Mouse (Mus musculus): Measurements from ENCODE around the gene Acss1.

Gene Acss1

GRCm38 (mm10) chr2:150638370-150638733 lies 29.9 kb downstream of the Acss1 start:
- DNase-seq (ENCODE audit: low spot score) = no peak

- DNase-seq (ENCODE audit: low spot score) = no peak
These were observed 30.5 kb downstream of the Acss1 start for GRCm38 (mm10) chr2:150637702-150638369.

GRCm38 (mm10) chr2:150635877-150636446 lies 32.3 kb downstream of the Acss1 start:
- DNase-seq (ENCODE audit: low spot score) = no peak

- DNase-seq (ENCODE audit: low spot score) = no peak
These were observed 39.0 kb downstream of the Acss1 start for GRCm38 (mm10) chr2:150629255-150629654.

GRCm38 (mm10) chr2:150627140-150627539 lies 41.2 kb downstream of the Acss1 start:
- DNase-seq (ENCODE audit: low spot score) = no peak

- no peak for DNase-seq (ENCODE audit: low spot score)
These were observed 43.4 kb downstream of the Acss1 start for GRCm38 (mm10) chr2:150624926-150625325.

GRCm38 (mm10) chr2:150623957-150624356 lies 44.3 kb downstream of the Acss1 start:
- DNase-seq (ENCODE audit: low spot score) = no peak

- no peak for DNase-seq (ENCODE audit: low spot score)
These were observed 46.6 kb downstream of the Acss1 start for GRCm38 (mm10) chr2:150621698-150622097.

- no peak for DNase-seq (ENCODE audit: low spot score)
These were observed 58.2 kb downstream of the Acss1 start for GRCm38 (mm10) chr2:150610097-150610496.

GRCm38 (mm10) chr2:150608872-150609560 lies 59.3 kb downstream of the Acss1 start:
- peak; percentile 58 for DNase-seq (ENCODE audit: low spot score)

- peak; percentile 97 for DNase-seq (ENCODE audit: low spot score)
These were observed 60.1 kb downstream of the Acss1 start, which contains the start of gene Apmap for GRCm38 (mm10) chr2:150608087-150608799. Gene Apmap, minus strand, starts transcription at chr2:150608567.

- DNase-seq (ENCODE audit: low spot score) = no peak
These were observed 61.2 kb downstream of the Acss1 start for GRCm38 (mm10) chr2:150607086-150607485.

GRCm38 (mm10) chr2:150604802-150605201 lies 63.5 kb downstream of the Acss1 start:
- DNase-seq (ENCODE audit: low spot score) = no peak

GRCm38 (mm10) chr2:150602166-150602565 lies 66.1 kb downstream of the Acss1 start:
- no peak for DNase-seq (ENCODE audit: low spot score)

- no peak for DNase-seq (ENCODE audit: low spot score)
These were observed 68.0 kb downstream of the Acss1 start for GRCm38 (mm10) chr2:150600263-150600662.

GRCm38 (mm10) chr2:150595411-150596190 lies 72.7 kb downstream of the Acss1 start:
- no peak for DNase-seq (ENCODE audit: low spot score)

- no peak for DNase-seq (ENCODE audit: low spot score)
These were observed 79.2 kb downstream of the Acss1 start for GRCm38 (mm10) chr2:150589076-150589475.

GRCm38 (mm10) chr2:150579628-150580027 lies 88.7 kb downstream of the Acss1 start:
- no peak for DNase-seq (ENCODE audit: low spot score)

GRCm38 (mm10) chr2:150578603-150579002 lies 89.7 kb downstream of the Acss1 start:
- DNase-seq (ENCODE audit: low spot score) = no peak

GRCm38 (mm10) chr2:150576256-150576655 lies 92.0 kb downstream of the Acss1 start:
- DNase-seq (ENCODE audit: low spot score) = no peak

GRCm38 (mm10) chr2:150572463-150572862 lies 95.8 kb downstream of the Acss1 start:
- no peak for DNase-seq (ENCODE audit: low spot score)

- no peak for DNase-seq (ENCODE audit: low spot score)
These were observed 97.5 kb downstream of the Acss1 start for GRCm38 (mm10) chr2:150570761-150571160.
